Mouse (Mus musculus): ENCODE data around the gene Gatd1. TPM values are rescaled to one million over a fixed set of nuclear protein-coding genes. Genes with fewer than 3 reads are reported as not detected.

Gatd1 gene
- polyA plus RNA-seq, 1 experiment, result 23.3 TPM

- H3K27me3 ChIP-seq (ENCODE audit: control insufficient read depth, insufficient read depth, low read length), result no peaks in the 10 kb centered on the region
- no peak for TF ChIP-seq POLR2A (IDR thresholded peaks at IDR 0.05; ENCODE audit: control insufficient read depth, low read depth, low read length)
- TF ChIP-seq CTCF (IDR thresholded peaks at IDR 0.05; ENCODE audit: control insufficient read depth, insufficient read depth, insufficient replicate concordance, low read depth, low read length), result no peak
- H3K36me3 ChIP-seq (ENCODE audit: control insufficient read depth, insufficient read depth, low read length), result no peaks in the 10 kb centered on the region
- no peaks in the 10 kb centered on the region; the same call in 1 of the 2 replicates for H3K4me1 ChIP-seq (ENCODE audit: control insufficient read depth, insufficient read depth, low read length)
- no peak overlapping the region for H3K4me3 ChIP-seq (ENCODE audit: control insufficient read depth, low read depth, low read length)
- H3K27ac ChIP-seq (ENCODE audit: control insufficient read depth, insufficient read depth, low read depth, low read length), result no peak overlapping the region
Observed at GRCm38 (mm10) chr7:141365049-141365445, 48.9 kb downstream of the Gatd1 start.

GRCm38 (mm10) chr7:141364349-141365048 lies 49.4 kb downstream of the Gatd1 start:
- Histone ChIP-seq H3K4me1 (ENCODE audit: control insufficient read depth, insufficient read depth, low read length) (no peaks in the 10 kb centered on the region; the same call in 1 of the 2 replicates), H3K27ac (ENCODE audit: control insufficient read depth, insufficient read depth, low read depth, low read length) (no peak overlapping the region), H3K27me3 (ENCODE audit: control insufficient read depth, insufficient read depth, low read length) (no peaks in the 10 kb centered on the region), H3K36me3 (ENCODE audit: control insufficient read depth, insufficient read depth, low read length) (no peaks in the 10 kb centered on the region), H3K4me3 (ENCODE audit: control insufficient read depth, low read depth, low read length) (no peak overlapping the region)
- TF ChIP-seq CTCF (IDR thresholded peaks at IDR 0.05; ENCODE audit: control insufficient read depth, insufficient read depth, insufficient replicate concordance, low read depth, low read length) (no peak), POLR2A (IDR thresholded peaks at IDR 0.05; ENCODE audit: control insufficient read depth, low read depth, low read length) (no peak)

GRCm38 (mm10) chr7:141363752-141364125 lies 50.2 kb downstream of the Gatd1 start:
- Histone ChIP-seq H3K4me1 (ENCODE audit: control insufficient read depth, insufficient read depth, low read length) (no peaks in the 10 kb centered on the region; the same call in 1 of the 2 replicates), H3K27ac (ENCODE audit: control insufficient read depth, insufficient read depth, low read depth, low read length) (no peak overlapping the region), H3K4me3 (ENCODE audit: control insufficient read depth, low read depth, low read length) (no peak overlapping the region), H3K36me3 (ENCODE audit: control insufficient read depth, insufficient read depth, low read length) (no peaks in the 10 kb centered on the region), H3K27me3 (ENCODE audit: control insufficient read depth, insufficient read depth, low read length) (no peaks in the 10 kb centered on the region)
- no peak for TF ChIP-seq POLR2A (IDR thresholded peaks at IDR 0.05; ENCODE audit: control insufficient read depth, low read depth, low read length)
- no peak for TF ChIP-seq CTCF (IDR thresholded peaks at IDR 0.05; ENCODE audit: control insufficient read depth, insufficient read depth, insufficient replicate concordance, low read depth, low read length)

- no peak overlapping the region for H3K27ac ChIP-seq (ENCODE audit: control insufficient read depth, insufficient read depth, low read depth, low read length)
- H3K27me3 ChIP-seq (ENCODE audit: control insufficient read depth, insufficient read depth, low read length), result no peaks in the 10 kb centered on the region
- no peaks in the 10 kb centered on the region for H3K36me3 ChIP-seq (ENCODE audit: control insufficient read depth, insufficient read depth, low read length)
- H3K4me1 ChIP-seq (ENCODE audit: control insufficient read depth, insufficient read depth, low read length), result no peaks in the 10 kb centered on the region; the same call in 1 of the 2 replicates
- H3K4me3 ChIP-seq (ENCODE audit: control insufficient read depth, low read depth, low read length), result no peak overlapping the region
- TF ChIP-seq POLR2A (IDR thresholded peaks at IDR 0.05; ENCODE audit: control insufficient read depth, low read depth, low read length) (no peak), CTCF (IDR thresholded peaks at IDR 0.05; ENCODE audit: control insufficient read depth, insufficient read depth, insufficient replicate concordance, low read depth, low read length) (no peak; the same call in 1 of the 2 replicates)
Observed at GRCm38 (mm10) chr7:141363106-141363751, 50.7 kb downstream of the Gatd1 start.

- Histone ChIP-seq H3K36me3 (ENCODE audit: control insufficient read depth, insufficient read depth, low read length) (no peaks in the 10 kb centered on the region), H3K27me3 (ENCODE audit: control insufficient read depth, insufficient read depth, low read length) (no peaks in the 10 kb centered on the region), H3K4me1 (ENCODE audit: control insufficient read depth, insufficient read depth, low read length) (no peaks in the 10 kb centered on the region; the same call in 1 of the 2 replicates), H3K4me3 (ENCODE audit: control insufficient read depth, low read depth, low read length) (no peak overlapping the region), H3K27ac (ENCODE audit: control insufficient read depth, insufficient read depth, low read depth, low read length) (no peak overlapping the region)
- TF ChIP-seq POLR2A (IDR thresholded peaks at IDR 0.05; ENCODE audit: control insufficient read depth, low read depth, low read length) (no peak), CTCF (IDR thresholded peaks at IDR 0.05; ENCODE audit: control insufficient read depth, insufficient read depth, insufficient replicate concordance, low read depth, low read length) (no peak)
Observed at GRCm38 (mm10) chr7:141361510-141361909, 52.4 kb downstream of the Gatd1 start.

Other genes with a start within 250 kb of the Gatd1 start
- 16.6 and 16.7 TPM in 2 replicates for gene Rnh1, start 241.3 kb downstream of the Gatd1 start, polyA plus RNA-seq (2012; rRNA removed)
- gene Hras, start 220.1 kb downstream of the Gatd1 start, polyA plus RNA-seq (2012; rRNA removed), result 41.6 and 46.6 TPM in 2 replicates
- 131 and 140 TPM in 2 replicates for gene Lrrc56, start 220.0 kb downstream of the Gatd1 start, polyA plus RNA-seq (2012; rRNA removed)
- gene Lmntd2, start 200.1 kb downstream of the Gatd1 start, polyA plus RNA-seq (2012; rRNA removed), result 216 and 222 TPM in 2 replicates
- 33.5 and 41.7 TPM in 2 replicates for gene Rassf7, start 198.3 kb downstream of the Gatd1 start, polyA plus RNA-seq (2012; rRNA removed)
- 17.6 and 19.0 TPM in 2 replicates for gene Phrf1, start 185.4 kb downstream of the Gatd1 start, polyA plus RNA-seq (2012; rRNA removed)
- 2.3 and 2.4 TPM in 2 replicates for gene Irf7, start 147.7 kb downstream of the Gatd1 start, polyA plus RNA-seq (2012; rRNA removed)
- 0.76 and 0.91 TPM in 2 replicates for gene Cdhr5, start 137.3 kb downstream of the Gatd1 start, polyA plus RNA-seq (2012; rRNA removed)
- 6.4 and 8.6 TPM in 2 replicates for gene Sct, start 135.0 kb downstream of the Gatd1 start, polyA plus RNA-seq (2012; rRNA removed)
- gene Drd4, start 122.1 kb downstream of the Gatd1 start, polyA plus RNA-seq (2012; rRNA removed), result 11.5 and 13.0 TPM in 2 replicates
- 8.3 and 9.1 TPM in 2 replicates for gene Deaf1, start 86.4 kb downstream of the Gatd1 start, polyA plus RNA-seq (2012; rRNA removed)
- gene Tmem80, start 86.4 kb downstream of the Gatd1 start, polyA plus RNA-seq (2012; rRNA removed), result 42.3 and 44.2 TPM in 2 replicates
- 4.7 and 5.3 TPM in 2 replicates for gene Eps8l2, start 75.3 kb downstream of the Gatd1 start, polyA plus RNA-seq (2012; rRNA removed)
- 26.0 and 30.2 TPM in 2 replicates for gene Taldo1, start 21.9 kb downstream of the Gatd1 start, polyA plus RNA-seq (2012; rRNA removed)
- 0.48 and 0.63 TPM in 2 replicates for gene Cend1, start 15.4 kb upstream of the Gatd1 start, polyA plus RNA-seq (2012; rRNA removed)
- gene Slc25a22, start 23.8 kb upstream of the Gatd1 start, polyA plus RNA-seq (2012; rRNA removed), result 7.2 and 10.9 TPM in 2 replicates
- 5.5 and 5.6 TPM in 2 replicates for gene Pidd1, start 29.9 kb upstream of the Gatd1 start, polyA plus RNA-seq (2012; rRNA removed)
- gene Rplp2, start 33.2 kb upstream of the Gatd1 start, polyA plus RNA-seq (2012; rRNA removed), result 226 and 309 TPM in 2 replicates
- gene Pnpla2, start 41.1 kb upstream of the Gatd1 start, polyA plus RNA-seq (2012; rRNA removed), result 379 and 436 TPM in 2 replicates
- gene Cracr2b, start 47.0 kb upstream of the Gatd1 start, polyA plus RNA-seq (2012; rRNA removed), result 2.1 and 2.4 TPM in 2 replicates
- gene Cd151, start 53.3 kb upstream of the Gatd1 start, polyA plus RNA-seq (2012; rRNA removed), result 102 and 104 TPM in 2 replicates
- gene Polr2l, start 61.0 kb upstream of the Gatd1 start, polyA plus RNA-seq (2012; rRNA removed), result 20.8 and 21.1 TPM in 2 replicates
- 14.6 and 15.5 TPM in 2 replicates for gene Tspan4, start 61.1 kb upstream of the Gatd1 start, polyA plus RNA-seq (2012; rRNA removed)
- gene Chid1, start 125.7 kb upstream of the Gatd1 start, polyA plus RNA-seq (2012; rRNA removed), result 81.0 and 89.4 TPM in 2 replicates
- 25.4 and 26.8 TPM in 2 replicates for gene Ap2a2, start 148.0 kb upstream of the Gatd1 start, polyA plus RNA-seq (2012; rRNA removed)
- 1.6 and 1.8 TPM in 2 replicates for gene Muc6, start 241.2 kb upstream of the Gatd1 start, polyA plus RNA-seq (2012; rRNA removed)